Mouse (Mus musculus): ENCODE data around the gene Cdkl4.

Gene Cdkl4

GRCm38 (mm10) chr17:80515956-80516355 lies 61.7 kb downstream of the Cdkl4 start:
- DNase-seq (ENCODE audit: low read depth, low spot score) = no peak

DNA sequence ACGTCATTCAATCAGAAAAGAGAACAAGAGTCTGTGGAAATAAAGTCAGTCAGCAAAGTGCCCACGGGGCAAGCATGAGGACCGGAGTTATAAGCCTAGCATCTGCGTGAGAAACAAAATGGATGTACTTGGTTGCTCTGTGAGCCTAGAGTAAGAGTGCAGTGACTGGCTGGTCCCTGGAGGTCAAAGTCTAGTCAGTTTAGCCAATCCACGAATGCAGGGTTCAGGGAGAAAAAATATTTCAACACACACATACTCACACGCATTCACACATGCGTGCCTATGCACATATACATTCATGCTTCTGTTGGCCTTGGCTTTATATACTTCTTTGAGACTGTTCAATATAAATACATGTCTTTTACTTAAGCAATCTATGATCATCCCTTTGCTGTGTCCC lies 62.1 kb downstream of the Cdkl4 start:
- DNase-seq (ENCODE audit: low read depth, low spot score) = no peak

- DNase-seq (ENCODE audit: low read depth, low spot score) = no peak
These were observed 63.8 kb downstream of the Cdkl4 start for GRCm38 (mm10) chr17:80513766-80514165.

DNA sequence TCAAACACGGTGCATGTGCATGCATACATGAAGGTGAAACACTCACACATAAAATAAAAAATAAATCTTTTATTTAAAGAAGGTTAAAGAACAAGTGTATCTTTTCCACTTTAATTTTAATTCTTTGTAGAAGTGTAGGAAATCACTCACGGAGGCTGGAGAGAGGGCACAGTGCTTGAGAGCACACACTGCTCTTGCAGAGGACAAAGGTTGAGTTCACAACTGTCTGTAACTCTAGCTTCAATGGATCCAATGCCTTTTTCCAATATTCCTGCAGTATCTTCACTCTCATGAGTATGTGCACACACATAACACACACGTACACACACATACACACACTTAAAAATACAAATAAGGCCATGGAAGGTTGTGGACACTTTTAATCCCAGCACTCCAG lies 67.2 kb downstream of the Cdkl4 start:
- no peak for DNase-seq (ENCODE audit: low read depth, low spot score)

DNA sequence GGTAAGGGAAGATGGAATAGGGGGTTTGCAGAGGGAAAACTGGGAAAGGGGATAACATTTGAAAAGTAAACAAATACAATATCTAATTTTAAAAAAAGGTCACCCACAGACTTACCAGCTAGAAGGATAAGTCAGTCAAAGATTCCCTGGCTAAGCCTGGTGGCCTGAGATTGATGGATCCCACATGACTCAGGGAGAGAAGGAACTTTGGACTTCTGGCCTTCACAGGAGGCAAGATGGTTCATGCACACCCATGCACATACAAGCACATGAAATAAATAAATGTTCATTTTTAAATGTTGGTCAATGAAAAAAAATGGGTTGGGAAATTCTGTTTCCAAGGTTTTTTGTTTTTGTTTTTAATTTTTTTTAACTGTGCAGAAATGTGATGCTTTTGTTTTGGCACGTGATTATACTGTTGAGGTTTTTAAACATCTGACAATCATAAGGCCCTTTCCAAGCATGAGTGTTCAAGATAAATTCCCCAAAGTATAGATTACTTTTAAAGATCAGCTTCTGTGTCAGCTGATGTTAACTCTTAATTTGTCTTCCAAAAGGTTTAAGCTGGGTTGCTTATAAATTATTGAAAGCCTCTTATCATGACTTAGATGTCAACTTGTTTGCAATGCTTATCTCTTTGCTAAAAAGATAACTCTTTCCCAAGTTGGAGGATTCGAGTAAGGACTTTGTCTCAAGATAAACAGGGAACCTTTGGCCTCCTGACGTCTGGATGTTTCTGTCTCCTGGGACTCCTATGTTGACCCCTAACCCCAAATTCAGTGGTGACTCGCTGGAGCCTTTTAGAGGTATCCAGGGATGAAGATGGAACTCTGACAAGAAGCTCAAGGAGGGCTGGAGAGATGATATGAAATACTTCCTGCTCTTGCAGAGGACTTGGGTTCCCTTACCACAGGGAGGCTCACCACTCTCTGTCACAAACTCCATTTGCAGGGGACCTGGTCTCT lies 67.8 kb downstream of the Cdkl4 start:
- no peak for DNase-seq (ENCODE audit: low read depth, low spot score)

- DNase-seq (ENCODE audit: low read depth, low spot score) = peak; percentile 68
These were observed 71.8 kb downstream of the Cdkl4 start for GRCm38 (mm10) chr17:80505766-80506165.

- no peak for DNase-seq (ENCODE audit: low read depth, low spot score)
These were observed 72.3 kb downstream of the Cdkl4 start for GRCm38 (mm10) chr17:80505342-80505741.

DNA sequence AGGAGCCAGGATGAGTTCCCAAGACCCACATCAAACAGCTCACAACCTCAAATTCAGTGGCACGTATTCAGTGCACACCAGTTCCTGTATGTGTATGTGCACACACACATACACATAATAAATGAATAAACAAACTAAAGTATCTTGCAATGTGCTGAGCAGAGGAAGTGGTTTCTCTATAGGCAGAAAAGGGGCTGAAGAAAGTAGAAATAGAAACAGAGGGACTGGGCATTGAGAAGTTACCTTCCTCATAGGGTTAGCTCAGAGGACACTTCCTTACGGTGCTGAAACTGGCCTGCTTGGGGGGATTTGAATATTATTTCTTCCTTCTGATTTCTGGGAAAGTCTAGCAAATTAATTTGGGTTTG lies 75.8 kb downstream of the Cdkl4 start:
- no peak for DNase-seq (ENCODE audit: low read depth, low spot score)

DNA sequence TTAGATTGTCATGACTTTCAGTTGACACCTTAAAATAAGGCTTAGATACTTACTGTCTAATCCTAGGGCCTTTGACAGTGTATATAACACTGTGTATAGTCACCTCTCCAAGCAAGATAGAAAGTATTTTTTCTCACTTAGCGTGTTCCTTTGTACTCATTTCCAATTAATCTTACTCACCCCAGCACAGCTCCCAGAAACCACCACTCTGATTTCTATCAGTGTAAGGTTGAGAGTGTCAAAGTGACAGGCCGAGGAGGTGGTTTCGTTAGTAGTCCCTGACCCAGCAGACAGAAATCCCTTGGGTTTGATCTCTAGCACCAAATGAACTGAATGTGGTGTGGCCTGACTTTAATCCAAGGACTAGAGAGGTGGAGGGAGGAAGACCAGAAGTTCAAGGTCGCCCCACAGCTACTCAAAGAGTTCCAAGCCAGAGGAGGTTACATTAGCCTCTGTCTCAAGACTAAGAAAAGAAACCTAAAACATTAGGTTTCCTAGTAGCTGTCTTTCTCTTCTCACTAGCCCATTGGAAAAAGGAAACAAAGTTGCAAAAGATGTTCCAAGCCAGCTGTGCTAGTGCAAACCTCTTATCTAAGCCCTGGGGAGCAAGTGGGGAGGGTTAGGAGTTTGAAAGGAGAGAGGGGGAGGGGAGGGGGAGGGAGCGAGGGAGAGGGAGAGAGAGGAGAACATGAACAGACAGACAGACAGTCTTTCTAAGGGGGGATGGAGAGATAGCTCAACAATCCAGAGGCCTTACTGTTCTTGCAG lies 76.4 kb downstream of the Cdkl4 start:
- DNase-seq (ENCODE audit: low read depth, low spot score) = no peak

DNA sequence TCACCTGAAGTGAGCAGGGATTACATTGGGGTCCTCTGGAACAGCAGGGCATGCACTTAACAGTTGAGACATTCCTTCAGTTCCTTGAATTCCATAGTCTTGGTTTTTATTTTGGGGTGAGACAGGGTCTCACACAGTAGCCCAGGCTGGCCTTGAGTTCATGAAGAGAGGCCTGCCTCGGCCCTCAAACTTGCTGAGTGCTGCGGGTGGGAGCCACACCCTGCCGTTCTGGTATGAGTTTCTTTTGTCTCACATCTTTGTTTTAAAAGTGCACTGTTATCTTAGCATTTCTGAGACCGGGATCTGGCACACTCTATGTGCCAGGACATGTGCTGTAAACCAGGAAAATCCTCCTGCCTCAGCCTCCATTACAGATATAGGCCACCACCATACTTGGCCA lies 77.6 kb downstream of the Cdkl4 start:
- no peak for DNase-seq (ENCODE audit: low read depth, low spot score)

- no peak for DNase-seq (ENCODE audit: low read depth, low spot score)
These were observed 78.9 kb downstream of the Cdkl4 start for GRCm38 (mm10) chr17:80498600-80499268.

- no peak for DNase-seq (ENCODE audit: low read depth, low spot score)
These were observed 80.4 kb downstream of the Cdkl4 start for GRCm38 (mm10) chr17:80497183-80497601.

DNA sequence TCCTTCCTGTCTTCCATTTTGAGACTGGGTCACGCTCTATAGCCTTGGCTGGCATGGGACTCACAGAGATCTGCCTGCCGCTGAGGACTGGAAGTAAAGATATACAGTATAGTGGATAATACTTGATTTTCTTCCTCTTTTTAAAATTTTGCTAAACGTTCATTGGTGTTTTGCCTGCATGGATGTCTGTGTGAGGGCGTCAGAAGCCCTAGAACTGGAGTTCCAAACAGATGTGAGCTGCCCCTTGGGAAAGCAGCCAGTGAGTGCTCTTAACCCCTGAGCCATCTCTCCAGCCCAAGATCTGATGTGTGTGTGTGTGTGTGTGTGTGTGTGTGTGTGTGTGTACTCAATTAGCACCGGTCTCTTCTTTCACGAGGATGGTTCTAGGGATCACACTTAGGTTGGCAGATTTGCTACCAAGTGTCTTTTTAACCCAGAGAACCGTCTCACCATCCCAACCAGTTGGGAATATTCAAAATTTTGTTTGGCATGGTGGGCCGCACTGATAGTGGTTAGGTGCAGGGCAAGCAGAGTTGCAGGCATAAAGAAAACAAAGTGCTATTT lies 80.9 kb downstream of the Cdkl4 start:
- no peak for DNase-seq (ENCODE audit: low read depth, low spot score)

DNA sequence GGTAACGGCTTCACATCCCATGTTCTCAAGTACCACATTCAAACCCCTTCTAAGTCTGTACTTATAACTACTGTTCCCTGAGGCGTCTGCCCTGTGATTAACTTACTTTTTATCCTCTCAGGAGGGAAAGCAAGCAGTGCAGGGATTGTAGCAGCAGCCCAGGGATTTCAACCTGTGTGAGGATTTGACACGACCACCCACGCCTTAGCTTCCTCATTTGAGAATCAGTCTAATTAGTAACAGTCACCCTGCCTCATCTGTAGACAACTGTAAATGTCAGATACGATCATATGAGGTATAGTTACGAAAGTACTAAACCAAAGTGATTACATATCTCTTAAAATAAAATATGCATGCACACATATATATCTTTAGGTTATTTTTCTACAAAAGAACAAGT lies 81.4 kb downstream of the Cdkl4 start:
- DNase-seq (ENCODE audit: low read depth, low spot score) = no peak

- DNase-seq (ENCODE audit: low read depth, low spot score) = no peak
These were observed 83.7 kb downstream of the Cdkl4 start for GRCm38 (mm10) chr17:80493891-80494290.

- DNase-seq (ENCODE audit: low read depth, low spot score) = no peak
These were observed 84.8 kb downstream of the Cdkl4 start for GRCm38 (mm10) chr17:80492811-80493210.

GRCm38 (mm10) chr17:80492274-80492673 lies 85.3 kb downstream of the Cdkl4 start:
- DNase-seq (ENCODE audit: low read depth, low spot score) = peak; percentile 73

DNA sequence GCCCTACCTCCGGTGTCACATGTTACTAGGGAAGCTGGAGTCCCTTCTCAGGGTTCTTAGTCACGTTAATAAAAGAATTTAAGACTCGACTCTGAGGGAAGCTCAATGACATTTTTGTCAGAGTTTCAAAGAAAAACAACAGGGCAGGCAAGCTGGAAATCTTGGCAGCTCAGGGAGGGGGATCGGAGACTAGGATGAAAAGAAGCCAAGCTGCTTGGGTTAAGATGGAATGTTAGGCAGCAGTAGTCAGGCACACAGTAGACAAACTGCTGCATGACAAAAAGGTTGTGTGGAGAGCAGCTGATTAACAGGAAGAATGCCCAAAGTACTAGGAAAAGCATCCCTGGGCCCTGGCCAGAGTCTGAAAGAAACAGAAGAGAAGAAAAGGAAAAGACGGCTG lies 87.4 kb downstream of the Cdkl4 start:
- DNase-seq (ENCODE audit: low read depth, low spot score) = peak; percentile 58

- peak; percentile 79 for DNase-seq (ENCODE audit: low read depth, low spot score)
These were observed 88.7 kb downstream of the Cdkl4 start for GRCm38 (mm10) chr17:80488918-80489317.

GRCm38 (mm10) chr17:80485160-80485559 lies 92.5 kb downstream of the Cdkl4 start:
- DNase-seq (ENCODE audit: low read depth, low spot score) = peak; percentile 59

DNA sequence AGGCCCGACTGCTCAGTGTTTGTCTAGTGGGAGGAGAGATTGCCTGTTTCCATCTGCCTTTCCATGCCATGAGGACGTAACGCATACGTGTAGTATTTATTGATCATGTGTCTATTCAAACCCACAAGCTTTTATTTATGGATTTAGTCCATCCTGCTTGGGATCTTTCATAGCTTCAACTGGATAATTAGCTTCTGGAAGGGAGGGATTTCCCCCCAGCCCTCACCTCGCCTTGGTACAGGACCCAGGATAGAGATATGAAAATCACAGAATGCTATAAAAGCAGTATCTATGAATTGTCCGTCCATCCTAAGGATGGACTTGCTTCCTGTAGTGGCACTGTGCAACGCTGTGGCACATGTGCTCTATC lies 96.8 kb downstream of the Cdkl4 start:
- DNase-seq (ENCODE audit: low read depth, low spot score) = no peak
